Mouse (Mus musculus): Measurements from ENCODE around the gene Susd2.

DNA sequence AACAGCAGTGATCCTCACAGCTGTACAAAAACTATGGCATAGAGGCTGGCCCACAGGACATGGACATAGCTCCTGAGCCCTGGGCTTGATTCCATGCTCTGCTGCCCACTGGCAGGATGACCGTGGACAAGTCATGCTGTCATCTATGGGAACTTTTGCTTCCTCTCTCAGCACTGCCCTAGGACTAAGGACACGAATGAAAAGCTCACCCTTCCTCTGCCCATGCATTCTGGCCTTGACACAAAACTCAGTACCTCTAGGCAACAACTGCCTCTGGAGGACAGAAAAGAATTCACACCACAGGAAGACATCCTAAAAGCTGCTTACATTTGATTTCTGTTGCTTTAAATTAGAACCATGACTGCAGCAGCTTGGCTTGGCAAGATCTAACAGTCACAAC is 32.5 kb upstream of the Susd2 start:
- no peak for TF ChIP-seq POLR2A (IDR thresholded peaks at IDR 0.05; ENCODE audit: borderline replicate concordance, extremely low read depth, low read depth, low read length)
- TF ChIP-seq CTCF (IDR thresholded peaks at IDR 0.05; ENCODE audit: insufficient read depth, low read length), result no peak
